Mouse (Mus musculus) lung, adult 2 months (tissue): ENCODE measurements at regions not wholly inside any gene's neighbourhood (a gene's known extent, or its start where the extent isn't known, plus 50 kb on each side); places are given as distances from the start of the nearest gene placed in this dataset.

Experiments used
- CTCF ChIP-seq: fragments of 200-500 bp; IDR thresholded peaks from 2 replicates; pipeline ENCODE4 v1.5.1; 2011; ENCODE audit warnings: mild to moderate bottlenecking, low read length, control low read depth; ENCODE audit not compliant: insufficient read depth
- POLR2A ChIP-seq: fragments of 200-500 bp; IDR thresholded peaks from 2 replicates; pipeline ENCODE4 v1.6.1; 2011; ENCODE audit warnings: low read depth, mild to moderate bottlenecking, control low read depth, low read length, borderline replicate concordance; ENCODE audit errors: extremely low read depth

GRCm38 (mm10) chr14:24875934-24876333 is 389.0 kb downstream of the Rps24 start:
- TF ChIP-seq POLR2A (no peak), CTCF (no peak)
